Mouse (Mus musculus) megakaryocyte-erythroid progenitor cell, adult 5-6 weeks (primary cell): ENCODE measurements at regions not wholly inside any gene's neighbourhood (a gene's known extent, or its start where the extent isn't known, plus 50 kb on each side); places are given as distances from the start of the nearest gene placed in this dataset.
A peak's percentile ranks its signal among the peaks of the same experiment; 100 is the strongest.

Experiments
- ATAC-seq: replicated peaks from 2 replicates; pipeline ENCODE4 v1.8.0; 2016; ENCODE audit warnings: mild to moderate bottlenecking, inconsistent platforms; ENCODE audit not compliant: severe bottlenecking, poor library complexity, low FRiP score, low TSS enrichment

DNA sequence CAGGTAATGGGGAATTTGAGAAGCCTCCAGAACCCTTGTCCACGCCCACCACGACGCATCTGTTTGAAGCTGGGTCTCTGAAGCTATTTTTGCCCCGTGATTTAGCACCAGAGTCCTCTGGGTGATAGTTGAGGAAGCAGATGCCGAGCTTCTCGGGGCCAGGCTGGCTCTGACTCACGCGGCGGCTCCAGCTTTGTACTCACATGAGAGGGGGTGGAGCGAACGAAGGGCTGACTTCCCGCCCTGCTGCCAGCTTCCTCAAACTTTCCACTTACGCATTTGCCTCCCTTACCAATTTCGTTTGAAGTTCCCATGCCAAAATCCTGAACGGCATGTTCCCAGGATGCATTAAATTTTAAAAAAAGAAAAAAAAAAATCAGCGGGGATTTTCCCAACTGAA lies 74.1 kb upstream of the Hnrnpa3 start:
- peak; percentile 81 for ATAC-seq

DNA sequence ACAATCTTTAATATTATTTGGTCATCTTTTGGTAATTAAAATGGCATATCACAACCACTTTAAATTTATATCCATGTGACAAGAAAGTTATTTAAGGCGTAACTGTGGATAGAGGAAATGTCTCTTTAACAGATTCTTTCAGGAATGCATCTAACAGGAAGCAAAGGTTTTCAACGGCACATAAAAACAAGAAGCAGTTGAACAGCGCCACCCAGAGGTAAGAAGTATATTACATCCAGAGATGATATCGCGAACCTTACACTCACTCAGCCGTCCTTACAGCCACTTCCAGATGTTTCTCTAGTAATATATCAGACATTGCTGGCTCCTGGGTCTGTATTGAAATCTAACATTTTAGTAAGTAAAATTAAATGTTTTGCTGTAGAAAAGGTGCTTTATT lies 70.5 kb upstream of the Hnrnpa3 start:
- peak; percentile 50; the same call in 1 of the 2 replicates for ATAC-seq

DNA sequence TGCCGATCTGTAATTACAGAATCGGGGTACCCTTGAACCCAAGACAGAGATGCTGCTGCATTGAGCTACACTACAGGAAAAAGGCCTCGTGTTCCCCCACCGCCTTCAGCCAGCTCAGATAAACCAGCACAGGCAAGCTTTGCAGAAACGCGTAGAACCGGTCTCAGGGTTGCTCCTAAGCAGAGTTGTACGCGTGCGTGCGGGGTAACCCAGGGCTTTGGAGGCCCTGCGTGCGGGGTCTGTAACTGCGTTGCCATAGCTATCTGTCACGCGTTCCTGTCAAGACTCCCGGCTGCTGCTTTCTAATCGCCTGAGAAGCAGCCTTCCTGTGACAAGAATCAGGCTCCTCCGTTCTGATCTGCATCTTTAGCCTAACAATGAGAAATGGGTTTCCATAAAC lies 69.6 kb upstream of the Hnrnpa3 start:
- ATAC-seq, result peak; percentile 27; the same call in 1 of the 2 replicates

DNA sequence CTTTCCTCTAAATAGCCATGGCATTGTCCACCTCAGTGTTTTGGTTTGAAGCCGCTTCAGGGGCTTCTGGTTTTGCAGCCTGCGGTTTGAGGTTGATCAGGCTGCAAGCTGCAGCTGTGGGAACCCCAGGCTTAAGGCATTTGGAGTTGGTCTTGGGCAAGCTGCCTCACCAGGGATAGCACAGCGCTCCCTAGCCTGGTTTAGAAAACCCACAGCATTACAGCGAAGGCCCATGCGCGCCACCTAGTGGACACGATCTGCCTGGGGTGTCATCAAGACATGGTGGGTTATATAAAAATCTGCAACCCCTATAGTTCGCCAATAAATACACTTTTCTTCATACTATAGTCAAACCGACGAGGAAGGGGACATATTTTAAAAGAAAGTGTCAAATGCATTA lies 68.9 kb upstream of the Hnrnpa3 start:
- ATAC-seq, result peak; percentile 95

DNA sequence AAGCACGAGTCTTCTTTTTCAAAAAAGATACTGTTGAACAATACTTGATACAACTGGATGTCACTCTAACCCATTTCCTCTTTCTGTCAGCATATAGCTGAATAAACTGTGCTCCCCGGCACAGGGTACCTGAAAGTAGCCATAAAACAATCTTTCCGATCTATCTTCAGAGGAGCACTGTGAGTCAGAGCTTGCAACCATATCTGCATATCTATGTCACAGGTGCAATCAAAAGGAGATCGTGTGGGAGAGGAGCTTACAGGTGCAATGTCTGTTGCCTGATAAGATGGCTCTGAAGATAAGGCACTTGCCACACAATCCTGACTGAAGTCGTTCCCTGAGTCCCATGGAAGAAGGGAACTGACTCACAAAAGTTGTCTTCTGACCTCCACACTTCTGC lies 58.5 kb upstream of the Hnrnpa3 start:
- no peak for ATAC-seq

DNA sequence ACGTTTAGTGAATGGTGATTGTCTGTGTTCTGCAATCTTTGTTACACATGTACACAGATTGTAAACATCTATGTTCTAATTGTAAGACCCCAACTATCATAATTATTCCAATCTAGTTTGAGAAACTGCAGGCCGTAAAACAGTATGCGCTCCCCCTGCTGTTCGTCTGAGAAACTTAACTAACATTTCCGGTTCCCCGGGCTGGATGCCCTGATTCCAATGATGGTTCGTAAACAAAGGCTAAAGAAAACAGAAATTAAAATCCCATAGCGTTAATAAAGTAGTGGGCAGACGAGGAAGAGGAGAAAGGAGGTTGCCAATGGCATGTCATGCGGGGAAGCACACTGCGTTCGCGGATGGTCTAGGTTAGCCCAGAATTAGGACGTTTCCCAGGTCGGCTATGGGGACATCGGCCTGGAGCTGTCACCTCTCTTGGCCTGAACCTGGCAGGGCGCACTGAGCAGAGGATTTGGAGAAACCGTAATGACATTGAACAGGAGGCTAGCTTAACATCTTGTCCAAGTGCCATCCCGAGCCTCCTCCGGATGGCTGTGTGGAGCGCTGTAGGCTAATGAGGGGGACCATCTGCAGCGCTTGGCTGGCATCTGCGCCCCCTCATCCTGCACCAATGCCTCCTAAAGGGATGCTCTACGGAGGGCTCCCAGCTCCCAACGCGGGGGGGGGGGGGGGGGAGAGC lies 55.7 kb upstream of the Hnrnpa3 start:
- peak; percentile 63 for ATAC-seq

DNA sequence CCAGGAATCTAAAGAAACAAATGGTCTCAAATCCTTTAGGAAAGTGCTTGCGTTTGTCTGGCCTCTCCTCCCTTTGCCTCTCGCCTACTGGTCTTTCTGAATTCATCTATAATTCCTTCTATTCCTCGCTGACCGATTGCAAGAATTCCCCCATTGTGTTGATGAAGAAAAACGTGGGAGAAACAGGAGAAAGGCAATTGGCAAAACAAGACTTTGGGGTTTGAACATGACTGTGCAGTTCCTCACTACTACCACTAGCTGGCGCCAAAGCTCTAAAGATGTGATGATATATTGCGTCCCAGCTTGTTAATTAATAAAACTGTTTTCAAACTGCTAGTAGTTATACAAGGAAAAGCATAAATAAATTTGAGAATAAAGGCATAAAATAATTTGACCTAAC lies 53.4 kb upstream of the Hnrnpa3 start:
- no peak for ATAC-seq

DNA sequence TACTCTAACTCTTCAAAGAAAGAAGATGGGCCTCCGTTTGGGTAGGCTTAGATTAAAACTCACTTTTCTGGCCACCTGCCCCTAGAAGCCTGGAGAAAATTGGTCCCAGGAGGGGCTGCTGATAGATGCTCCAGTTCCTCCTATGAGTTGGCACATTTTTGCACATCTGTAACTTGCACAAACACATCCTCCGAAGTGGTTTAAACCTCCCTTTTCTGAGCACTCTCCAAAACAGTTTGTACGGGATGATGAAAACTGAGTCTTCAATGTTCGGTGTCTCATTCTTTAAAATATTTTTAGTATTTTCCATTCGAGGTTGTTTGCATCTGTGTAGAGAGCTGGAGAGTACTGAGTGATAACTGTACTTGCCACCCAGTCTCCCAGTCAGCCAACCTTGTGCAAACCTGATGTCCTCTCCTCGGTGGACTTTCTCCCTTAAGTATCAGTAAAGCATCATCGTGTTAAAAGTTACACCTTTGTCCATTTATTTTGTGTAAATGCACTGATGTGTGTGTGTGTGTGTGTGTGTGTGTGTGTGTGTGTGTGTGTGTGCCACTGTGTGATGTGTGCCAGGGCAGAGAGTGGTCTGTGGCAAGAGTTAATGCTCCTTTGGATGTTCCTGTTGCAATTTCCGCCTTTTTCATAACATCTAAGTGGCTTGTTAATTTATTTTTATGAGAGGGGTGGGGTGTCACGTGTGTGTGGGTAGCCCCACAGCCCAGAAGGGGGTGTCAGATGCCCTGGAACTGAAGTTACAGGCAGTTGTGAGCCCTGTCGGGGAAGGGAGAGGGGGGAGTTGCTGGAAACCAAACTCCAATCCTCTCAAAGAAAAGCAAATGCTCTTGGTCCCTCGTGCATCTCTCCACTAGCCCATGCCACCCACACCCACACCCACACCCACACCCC lies 51.8 kb upstream of the Hnrnpa3 start:
- ATAC-seq, result no peak

DNA sequence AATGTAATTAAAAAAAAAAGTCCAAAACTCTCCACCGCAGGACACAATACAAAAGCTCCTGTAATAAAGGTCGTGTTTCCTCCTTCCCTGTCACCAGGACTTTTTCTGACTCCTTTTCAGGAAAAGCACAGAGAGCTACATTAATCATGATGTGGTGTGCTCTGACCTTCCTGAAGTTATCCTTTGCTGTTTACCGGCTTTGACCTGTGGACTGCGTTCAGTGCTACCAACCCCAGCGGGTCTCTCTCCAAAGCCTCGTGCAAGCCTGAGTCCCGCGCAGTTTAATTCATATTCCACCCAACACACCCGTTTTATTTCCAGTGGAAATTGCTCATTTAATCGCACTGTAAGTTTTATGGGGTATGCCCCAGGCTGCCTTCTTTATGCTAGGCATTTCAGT lies 51.1 kb upstream of the Hnrnpa3 start:
- no peak for ATAC-seq

DNA sequence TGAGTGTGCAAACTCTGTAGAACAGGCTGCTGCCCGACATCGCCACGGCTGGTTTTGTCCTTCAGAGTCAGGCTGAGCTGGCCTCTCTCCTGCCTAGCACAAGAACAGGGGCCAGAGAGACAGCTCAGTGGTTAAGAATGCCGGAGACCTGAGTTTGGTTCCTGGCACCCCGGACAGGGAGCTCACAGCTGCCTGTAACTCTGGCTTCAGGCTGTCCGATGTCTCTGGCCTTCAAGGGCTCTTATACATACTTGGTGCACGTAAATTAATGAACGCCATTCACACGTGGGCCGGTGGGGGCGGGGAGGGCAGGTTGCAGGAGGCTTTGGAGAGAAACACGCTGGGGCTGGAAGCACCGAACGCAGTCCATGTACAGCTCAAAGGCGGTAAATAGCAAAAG lies 50.6 kb upstream of the Hnrnpa3 start:
- ATAC-seq, result no peak

DNA sequence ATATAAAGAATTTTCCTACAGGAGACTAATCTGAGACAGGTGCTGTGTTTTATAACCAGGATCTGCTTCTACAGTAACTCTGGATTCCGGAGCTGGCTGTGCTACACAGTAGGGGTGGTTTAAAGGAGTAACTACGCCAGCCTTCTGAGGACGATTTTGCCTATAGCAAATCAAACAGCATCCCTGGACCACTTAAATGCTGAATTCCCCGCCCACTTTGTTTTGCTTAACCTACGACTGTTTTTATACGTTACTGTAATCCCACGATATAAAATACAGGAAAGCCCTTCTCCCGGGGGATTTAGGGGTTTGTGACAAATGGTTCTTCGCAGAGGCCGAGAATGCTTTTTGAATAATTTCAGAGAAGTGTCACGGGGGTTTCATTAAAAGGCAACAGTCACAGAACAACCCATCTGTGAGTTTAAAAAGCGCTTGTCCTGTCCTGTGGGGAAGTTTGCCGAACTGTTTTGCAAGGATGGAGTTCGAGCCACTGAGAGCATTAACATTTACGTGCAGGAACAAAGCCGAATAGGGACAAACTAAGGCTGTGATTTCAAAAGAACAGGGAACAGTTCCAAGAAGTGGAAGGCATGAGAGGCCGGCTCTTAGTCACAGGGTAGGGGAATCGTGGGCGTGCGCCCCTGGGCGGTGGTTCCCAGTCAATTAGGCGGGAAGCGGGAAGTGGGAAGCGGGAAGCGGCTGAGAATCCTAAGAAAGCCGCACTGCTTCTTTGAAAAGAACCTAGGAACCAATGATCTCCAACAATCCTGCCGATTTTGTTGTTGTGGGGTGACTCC lies 49.7 kb upstream of the Hnrnpa3 start:
- ATAC-seq, result no peak
